Mouse (Mus musculus): ENCODE measurements at regions not wholly inside any gene's neighbourhood (a gene's known extent, or its start where the extent isn't known, plus 50 kb on each side); places are given as distances from the start of the nearest gene placed in this dataset.

DNA sequence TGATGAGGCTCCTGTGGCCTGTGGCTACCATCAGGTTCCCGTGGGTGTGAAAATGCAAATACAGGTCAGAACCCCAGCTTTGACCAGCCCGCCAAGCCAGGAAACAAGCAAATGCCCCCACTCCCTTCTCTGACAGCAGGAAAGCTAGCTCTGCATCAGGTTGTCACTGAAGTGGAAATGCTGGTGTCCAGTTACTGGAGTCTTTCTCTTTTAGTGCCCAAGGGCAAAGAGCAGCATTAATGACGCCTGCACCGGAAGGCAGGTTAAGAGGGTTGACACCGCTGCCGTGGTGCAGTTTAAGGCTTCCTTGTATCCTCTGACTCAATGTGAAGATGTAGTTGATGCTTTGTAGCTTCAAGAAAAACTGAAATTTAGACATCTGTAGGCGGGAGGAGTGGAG is 368.1 kb upstream of the Sall1 start:
- no peak for TF ChIP-seq CTCF (IDR thresholded peaks at IDR 0.05; ENCODE audit: low read depth)
- no peak for TF ChIP-seq EP300 (IDR thresholded peaks at IDR 0.05; ENCODE audit: low read depth)
